16 mouse cellular contexts compared by ENCODE assay signal in the genomic region with DNA sequence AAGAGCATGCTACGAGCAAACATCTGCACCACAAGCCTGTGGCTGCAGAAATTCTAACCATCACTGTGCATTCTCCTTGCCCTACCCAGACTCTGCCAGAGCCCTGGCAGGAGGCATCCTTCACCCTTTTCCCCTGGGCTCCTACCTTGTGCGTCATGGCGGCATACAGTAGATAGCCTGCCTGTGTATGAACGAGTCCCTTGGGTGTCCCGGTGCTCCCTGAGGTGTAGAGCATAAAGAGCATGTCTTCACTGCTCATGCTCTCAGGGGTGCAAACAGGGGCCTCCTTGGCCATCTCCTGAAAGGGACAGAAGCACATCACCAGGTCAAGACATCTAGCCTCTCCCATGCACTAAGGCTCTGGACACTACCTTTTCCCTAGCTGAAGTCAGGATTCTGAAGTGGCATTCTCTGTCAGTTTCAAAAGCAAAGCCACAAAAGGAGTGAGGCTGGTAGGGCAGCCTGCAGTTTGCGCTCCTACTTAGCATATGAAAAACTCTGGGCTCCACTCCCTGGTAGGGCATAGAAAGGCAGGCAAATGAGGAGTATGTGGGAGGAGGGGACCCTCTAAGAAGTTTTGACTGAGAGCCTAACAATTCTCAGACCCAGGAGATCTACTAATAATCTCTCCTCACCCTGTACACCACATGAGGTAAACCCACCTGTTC. TPM values are rescaled to one million over a fixed set of nuclear protein-coding genes. Genes with fewer than 3 reads are reported as not detected.
DNase-seq lines count a peak whose midpoint lies in the region; ATAC-seq and TF ChIP-seq lines count a peak whose summit lies in the region.
"Had no signal": no experiment of that assay in that cellular context is flagged by ENCODE, and none has a peak within 500 bp of the region (broad histone marks: within the 10 kb centered on the region; RNA-seq: fewer than 3 reads in every experiment).

No protein-coding gene starts in this region.

- H3K4me3 ChIP-seq in left cerebral cortex, adult 2 months, result no peak overlapping the region
- H3K4me3 ChIP-seq in forebrain, embryonic 12.5 days (replicated peaks), result no peak overlapping the region
- H3K4me3 ChIP-seq in hindbrain, postnatal 0 days (ENCODE audit: low read length), result no peak overlapping the region
- H3K4me3 ChIP-seq in neural tube, embryonic 14.5 days (ENCODE audit: low read depth, low read length), result no peak overlapping the region
- no peak overlapping the region for H3K4me3 ChIP-seq in kidney, embryonic 14.5 days (ENCODE audit: low read length)

- no peaks in the 10 kb centered on the region for H3K27me3 ChIP-seq in forebrain, embryonic 12.5 days
- H3K27me3 ChIP-seq in hindbrain, postnatal 0 days (ENCODE audit: insufficient read depth, low read length), result no peaks in the 10 kb centered on the region
- no peaks in the 10 kb centered on the region for H3K27me3 ChIP-seq in neural tube, embryonic 14.5 days (ENCODE audit: control insufficient read depth, insufficient read depth, low read length)
- H3K27me3 ChIP-seq in kidney, embryonic 14.5 days (ENCODE audit: control insufficient read depth, insufficient read depth, low read length), result no peaks in the 10 kb centered on the region

- peak overlapping the region; percentile 32; the same call in 1 of the 2 replicates for H3K4me2 ChIP-seq in forebrain, embryonic 12.5 days
- no peak overlapping the region for H3K4me2 ChIP-seq in hindbrain, postnatal 0 days (ENCODE audit: low read depth, low read length)
- H3K4me2 ChIP-seq in neural tube, embryonic 14.5 days (ENCODE audit: low read depth, low read length), result no peak overlapping the region
- H3K4me2 ChIP-seq in kidney, embryonic 14.5 days (replicated peaks; ENCODE audit: low read depth, low read length), result no peak overlapping the region

- H3K9me3 ChIP-seq in forebrain, embryonic 12.5 days, result no peaks in the 10 kb centered on the region
- H3K9me3 ChIP-seq in hindbrain, postnatal 0 days (ENCODE audit: low read length), result no peaks in the 10 kb centered on the region
- H3K9me3 ChIP-seq in neural tube, embryonic 14.5 days (ENCODE audit: control insufficient read depth, low read length), result no peaks in the 10 kb centered on the region
- no peaks in the 10 kb centered on the region for H3K9me3 ChIP-seq in kidney, embryonic 14.5 days (ENCODE audit: control insufficient read depth, low read length)

- H3K4me1 ChIP-seq in forebrain, embryonic 12.5 days, result peaks cover 24% of the 10 kb centered on the region
- H3K4me1 ChIP-seq in hindbrain, postnatal 0 days (ENCODE audit: insufficient read depth, low read length), result no peaks in the 10 kb centered on the region
- no peaks in the 10 kb centered on the region for H3K4me1 ChIP-seq in neural tube, embryonic 14.5 days (ENCODE audit: control insufficient read depth, insufficient read depth, low read length)
- H3K4me1 ChIP-seq in kidney, embryonic 14.5 days (ENCODE audit: control insufficient read depth, insufficient read depth, low read length), result no peaks in the 10 kb centered on the region

- H3K36me3 ChIP-seq in forebrain, embryonic 12.5 days (replicated peaks), result peaks cover 64% of the 10 kb centered on the region
- H3K36me3 ChIP-seq in hindbrain, postnatal 0 days (ENCODE audit: insufficient read depth, low read length), result no peaks in the 10 kb centered on the region
- no peaks in the 10 kb centered on the region for H3K36me3 ChIP-seq in neural tube, embryonic 14.5 days (ENCODE audit: control insufficient read depth, insufficient read depth, low read length)
- H3K36me3 ChIP-seq in kidney, embryonic 14.5 days (ENCODE audit: control insufficient read depth, insufficient read depth, low read length), result no peaks in the 10 kb centered on the region

- H3K9ac ChIP-seq in forebrain, embryonic 12.5 days, result peak overlapping the region; percentile 29; the same call in 1 of the 2 replicates
- H3K9ac ChIP-seq in hindbrain, postnatal 0 days (replicated peaks; ENCODE audit: low read length), result no peak overlapping the region
- H3K9ac ChIP-seq in neural tube, embryonic 14.5 days (replicated peaks; ENCODE audit: low read depth, low read length), result no peak overlapping the region; the same call in 1 of the 2 replicates
- no peak overlapping the region for H3K9ac ChIP-seq in kidney, embryonic 14.5 days (ENCODE audit: low read depth, low read length)

- TF ChIP-seq CTCF in left cerebral cortex, adult 2 months (IDR thresholded peaks at IDR 0.05), result no peak
- no peak for TF ChIP-seq CTCF in hindbrain, postnatal 0 days (IDR thresholded peaks at IDR 0.05; ENCODE audit: low read depth)

- whole genome bisulfite sequencing in forebrain, embryonic 12.5 days, result 26% methylated on average over 6 of the region's 6 CpGs
- WGBS in hindbrain, postnatal 0 days, result 33% methylated on average over 6 of the region's 6 CpGs
- WGBS in neural tube, embryonic 14.5 days, result 45% methylated on average over 6 of the region's 6 CpGs
- 69% methylated on average over 6 of the region's 6 CpGs for WGBS in kidney, embryonic 14.5 days

- H3K27ac ChIP-seq in left cerebral cortex, adult 2 months, result 0 out of 2 replicates have a peak overlapping the region, but pooled peaks have one; percentile 17
- peak overlapping the region; percentile 73 for H3K27ac ChIP-seq in forebrain, embryonic 12.5 days
- peak overlapping the region; percentile 48; the same call in 1 of the 2 replicates for H3K27ac ChIP-seq in hindbrain, postnatal 0 days
- peak overlapping the region; percentile 65 for H3K27ac ChIP-seq in neural tube, embryonic 14.5 days (ENCODE audit: low read depth, low read length)
- no peak overlapping the region for H3K27ac ChIP-seq in kidney, embryonic 14.5 days (ENCODE audit: low read depth, low read length)

- DNase-seq in left cerebral cortex, adult 2 months (ENCODE audit: extremely low spot score in 1 of 2, low spot score in 2 of 2), result no peak
- no peak for DNase-seq in left cerebral cortex, adult 18-20 months (ENCODE audit: low spot score in 2 of 2)
- DNase-seq in hindbrain, postnatal 0 days (ENCODE audit: low spot score), result peak; percentile 33
- no peak for DNase-seq in adrenal gland, adult 18-20 months (ENCODE audit: low spot score in 2 of 2)
- DNase-seq: cerebellum, postnatal 14 days; heart, adult 11 months; kidney, postnatal 36 days; lung, adult 2 months had no signal

- peak; percentile 90 for ATAC-seq in forebrain, embryonic 12.5 days (ENCODE audit: low FRiP score)
- 0 out of 2 replicates have a peak, but pooled peaks have one; percentile 61 for ATAC-seq in hindbrain, postnatal 0 days
- peak; percentile 60; the same call in 1 of the 2 replicates for ATAC-seq in neural tube, embryonic 14.5 days (ENCODE audit: low read depth)
- no peak for ATAC-seq in inflammation-experienced regulatory T-cells, adult 6 months
- ATAC-seq in kidney, embryonic 14.5 days (ENCODE audit: low FRiP score, low TSS enrichment), result no peak

- intact Hi-C loops in left cerebral cortex, adult 2 months (cut with DNase I), result no loop called here

RNA-seq across cellular contexts. Expression of gene Apmap, which starts 29.5 kb away (rescaled TPM):
- total RNA-seq in left cerebral cortex, adult 2 months (2021), result 10 to 100 TPM; 49.5 to 56.7 TPM
- total RNA-seq in left cerebral cortex, adult 18-20 months (2021), result 10 to 100 TPM; 53.5 to 59.9 TPM
- polyA plus RNA-seq in forebrain, embryonic 12.5 days (2016; fragmentation: Nextera tagmentation; extraction: Ambion mirVana), result 35.7 and 36.4 TPM in 2 replicates
- total RNA-seq in hindbrain, postnatal 0 days (2014; rRNA removed), result 31.1 and 32.6 TPM in 2 replicates
- polyA plus RNA-seq in hindbrain, postnatal 0 days (2015; fragmentation: Nextera tagmentation; extraction: Ambion mirVana), result 55.6 and 61.6 TPM in 2 replicates
- polyA plus RNA-seq in neural tube, embryonic 14.5 days (2014; fragmentation: Nextera tagmentation; extraction: Ambion mirVana), result 48.3 and 48.4 TPM in 2 replicates
- total RNA-seq in adrenal gland, adult 18-20 months (2021), result 100 to 1,000 TPM; 122 to 153 TPM
- 10 to 100 TPM; 14.9 to 16.8 (median 15.8) TPM for polyA plus RNA-seq in inflammation-experienced regulatory T-cells, adult 6 months (2017; shearing (Covaris generic))
- 31.9 and 41.3 TPM in 2 replicates for polyA plus RNA-seq in kidney, embryonic 14.5 days (2014; fragmentation: Nextera tagmentation; extraction: Ambion mirVana)

RNA-seq across cellular contexts. Expression of gene Acss1, which starts 30.5 kb away (rescaled TPM):
- 10 to 100 TPM; 18.5 to 21.5 TPM for total RNA-seq in left cerebral cortex, adult 2 months (2021)
- 10 to 100 TPM; 17.7 to 18.3 TPM for total RNA-seq in left cerebral cortex, adult 18-20 months (2021)
- 43.4 and 54.8 TPM in 2 replicates for polyA plus RNA-seq in forebrain, embryonic 12.5 days (2016; fragmentation: Nextera tagmentation; extraction: Ambion mirVana)
- total RNA-seq in hindbrain, postnatal 0 days (2014; rRNA removed), result 33.0 and 43.5 TPM in 2 replicates
- 17.0 and 17.6 TPM in 2 replicates for polyA plus RNA-seq in hindbrain, postnatal 0 days (2015; fragmentation: Nextera tagmentation; extraction: Ambion mirVana)
- polyA plus RNA-seq in neural tube, embryonic 14.5 days (2014; fragmentation: Nextera tagmentation; extraction: Ambion mirVana), result 13.0 and 15.4 TPM in 2 replicates
- 10 to 100 TPM; 30.4 to 78.4 TPM for total RNA-seq in adrenal gland, adult 18-20 months (2021)
- 10 to 100 TPM in 2 of 3 experiments, 1 to 10 TPM in 1; 7.4 to 18.7 (median 13.7) TPM for polyA plus RNA-seq in inflammation-experienced regulatory T-cells, adult 6 months (2017; shearing (Covaris generic))
- polyA plus RNA-seq in kidney, embryonic 14.5 days (2014; fragmentation: Nextera tagmentation; extraction: Ambion mirVana), result 2.3 and 5.6 TPM in 2 replicates
- polyA plus RNA-seq: C2C12 had no signal

RNA-seq across cellular contexts. Expression of gene Vsx1, which starts 51.3 kb away (rescaled TPM):
- total RNA-seq in left cerebral cortex, adult 2 months (2021), result under 1 TPM in 1 of 2 experiments, not detected in 1; 0.11 TPM
- not detected for total RNA-seq in left cerebral cortex, adult 18-20 months (2021)
- polyA plus RNA-seq in forebrain, embryonic 12.5 days (2016; fragmentation: Nextera tagmentation; extraction: Ambion mirVana), result 0.06 and 0.11 TPM in 2 replicates
- total RNA-seq in hindbrain, postnatal 0 days (2014; rRNA removed), result 0.26 TPM in 1 of 2 replicates, not detected in the other
- 0.10 and 0.13 TPM in 2 replicates for polyA plus RNA-seq in hindbrain, postnatal 0 days (2015; fragmentation: Nextera tagmentation; extraction: Ambion mirVana)
- polyA plus RNA-seq in neural tube, embryonic 14.5 days (2014; fragmentation: Nextera tagmentation; extraction: Ambion mirVana), result 0.06 and 0.07 TPM in 2 replicates
- total RNA-seq in adrenal gland, adult 18-20 months (2021), result not detected
- polyA plus RNA-seq in inflammation-experienced regulatory T-cells, adult 6 months (2017; shearing (Covaris generic)), result not detected
- polyA plus RNA-seq in kidney, embryonic 14.5 days (2014; fragmentation: Nextera tagmentation; extraction: Ambion mirVana), result not detected in 2 replicates
- total RNA-seq: hematopoietic stem cell, adult 5-6 weeks; left cerebral cortex, postnatal 14 days; megakaryocyte-erythroid progenitor cell, adult 5-6 weeks had no signal
- polyA plus RNA-seq: C2C12; lung, adult 2 months had no signal

Comparison
In these comparisons a context has a peak if more than half of its experiments do, and no peak if none do; other contexts are left out.
1. ATAC-seq: peak in forebrain, embryonic 12.5 days (single experiment), hindbrain, postnatal 0 days (single experiment) and neural tube, embryonic 14.5 days (single experiment); none in inflammation-experienced regulatory T-cells, adult 6 months (single experiment) and kidney, embryonic 14.5 days (single experiment).